Mouse (Mus musculus) forebrain, embryonic 14.5 days (tissue): ENCODE measurements around the gene Gm10401. TPM values are rescaled to one million over a fixed set of nuclear protein-coding genes. Genes with fewer than 3 reads are reported as not detected.

Source experiments
- ATAC-seq: fragments of 200-750 bp; cut with Nextera tagmentation; 2 replicates; pipeline ENCODE4 v1.8.0; 2017; ENCODE audit warnings: mild to moderate bottlenecking, moderate library complexity
- DNase-seq: peaks from one replicate; pipeline ENCODE4 v3.0.0-alpha.2; 2015; ENCODE audit warnings: low spot score
- H3K27ac ChIP-seq: fragments of 300-500 bp; sonication (generic); 2 replicates; pipeline ENCODE4 v1.5.1; 2014; ENCODE audit warnings: low read depth, mild to moderate bottlenecking, control low read depth, low read length, moderate library complexity
- H3K27me3 ChIP-seq: fragments of 300-500 bp; sonication (generic); replicated peaks from 2 replicates; pipeline ENCODE4 v1.6.1; 2014; ENCODE audit warnings: low read length, control low read depth, mixed read lengths; ENCODE audit not compliant: control insufficient read depth, insufficient read depth
- H3K36me3 ChIP-seq: fragments of 300-500 bp; sonication (generic); 2 replicates; pipeline ENCODE4 v1.6.1; 2014; ENCODE audit warnings: low read length, control low read depth; ENCODE audit not compliant: control insufficient read depth, insufficient read depth
- H3K4me1 ChIP-seq: fragments of 300-500 bp; sonication (generic); 2 replicates; pipeline ENCODE4 v1.6.1; 2014; ENCODE audit warnings: antibody characterized with exemption, low read length, control low read depth; ENCODE audit not compliant: control insufficient read depth, insufficient read depth
- H3K4me2 ChIP-seq: fragments of 300-500 bp; sonication (generic); 2 replicates; pipeline ENCODE4 v1.6.1; 2014; ENCODE audit warnings: mild to moderate bottlenecking, control low read depth, low read length
- H3K4me3 ChIP-seq: fragments of 300-500 bp; sonication (generic); 2 replicates; pipeline ENCODE4 v1.5.1; 2014; ENCODE audit warnings: low read depth, low read length, control low read depth
- H3K9ac ChIP-seq: fragments of 300-500 bp; sonication (generic); 2 replicates; pipeline ENCODE4 v1.6.1; 2014; ENCODE audit warnings: mild to moderate bottlenecking, low read length, control low read depth, moderate library complexity
- H3K9me3 ChIP-seq: fragments of 300-500 bp; sonication (generic); replicated peaks from 2 replicates; pipeline ENCODE4 v1.6.1; 2016; ENCODE audit warnings: low read length, control low read depth, mixed read lengths; ENCODE audit not compliant: control insufficient read depth
- WGBS: fragments of 180-500 bp; shearing (Covaris S2); extraction: QIAGEN DNeasy Blood & Tissue Kit; methylation state at CpG from one replicate; pipeline ENCODE4 v1.1.7; 2014; 5-methylcytosine and 5-hydroxymethylcytosine counted together
- polyA plus RNA-seq: library from polyadenylated mRNA; unstranded; fragments of >200 nt; fragmentation: Nextera tagmentation; extraction: Ambion mirVana; gene quantifications from 2 replicates; pipeline ENCODE4 v1.2.1, GENCODE M21; 2014

The Gm10401 gene
- 39.4 and 50.4 TPM in 2 replicates for polyA plus RNA-seq

- Histone ChIP-seq H3K36me3 (peaks cover 72% of the 10 kb centered on the region), H3K27me3 (no peaks in the 10 kb centered on the region), H3K9me3 (no peaks in the 10 kb centered on the region), H3K4me1 (no peaks in the 10 kb centered on the region), H3K4me3 (no peak within 1 kb of the TSS), H3K4me2 (no peak within 1 kb of the TSS), H3K9ac (no peak within 1 kb of the TSS), H3K27ac (no peak within 1 kb of the TSS)
- ATAC-seq (no peak), DNase-seq (no peak)
- WGBS: 96% methylated on average over 8 of the region's 8 CpGs
Measured at GRCm38 (mm10) chr5:115098195-115098594, at the start of gene Gm10401. Gm10401 (minus strand) TSS chr5:115098295.

- Histone ChIP-seq H3K4me2 (no peak overlapping the region), H3K27me3 (no peaks in the 10 kb centered on the region), H3K9ac (no peak overlapping the region), H3K4me1 (no peaks in the 10 kb centered on the region; the same call in none of the 2 replicates), H3K4me3 (no peak overlapping the region), H3K9me3 (no peaks in the 10 kb centered on the region), H3K27ac (no peak overlapping the region), H3K36me3 (peaks cover 60% of the 10 kb centered on the region)
- 96% methylated on average over 3 of the region's 3 CpGs for WGBS
- DNase-seq (no peak), ATAC-seq (no peak)
Measured at GRCm38 (mm10) chr5:115147388-115147787, 49.3 kb upstream of the Gm10401 start.

- Histone ChIP-seq H3K27ac (no peak overlapping the region), H3K27me3 (no peaks in the 10 kb centered on the region), H3K9ac (no peak overlapping the region), H3K4me2 (no peak overlapping the region), H3K4me3 (no peak overlapping the region), H3K36me3 (peaks cover 60% of the 10 kb centered on the region), H3K4me1 (no peaks in the 10 kb centered on the region; the same call in none of the 2 replicates), H3K9me3 (no peaks in the 10 kb centered on the region)
- DNase-seq: no peak
- ATAC-seq: no peak
Measured at GRCm38 (mm10) chr5:115146747-115147130, 48.6 kb upstream of the Gm10401 start.

- Histone ChIP-seq H3K9me3 (no peaks in the 10 kb centered on the region), H3K4me3 (no peak overlapping the region), H3K27ac (no peak overlapping the region), H3K9ac (no peak overlapping the region), H3K4me1 (no peaks in the 10 kb centered on the region; the same call in none of the 2 replicates), H3K36me3 (peaks cover 60% of the 10 kb centered on the region), H3K4me2 (no peak overlapping the region), H3K27me3 (no peaks in the 10 kb centered on the region)
- WGBS: 90% methylated on average over 6 of the region's 6 CpGs
- DNase-seq: no peak
- no peak for ATAC-seq
Measured at GRCm38 (mm10) chr5:115145976-115146746, 48.1 kb upstream of the Gm10401 start.

GRCm38 (mm10) chr5:115145253-115145968, 47.3 kb upstream of the Gm10401 start:
- H3K36me3 ChIP-seq: peaks cover 53% of the 10 kb centered on the region
- DNase-seq (no peak), ATAC-seq (no peak)
- no peak overlapping the region for H3K4me2 ChIP-seq
- H3K4me1 ChIP-seq: no peaks in the 10 kb centered on the region; the same call in none of the 2 replicates
- no peaks in the 10 kb centered on the region for H3K27me3 ChIP-seq
- H3K4me3 ChIP-seq: no peak overlapping the region
- no peak overlapping the region for H3K27ac ChIP-seq
- no peak overlapping the region for H3K9ac ChIP-seq
- no peaks in the 10 kb centered on the region for H3K9me3 ChIP-seq
- WGBS: 74% methylated on average over 11 of the region's 11 CpGs

- Histone ChIP-seq H3K36me3 (peaks cover 44% of the 10 kb centered on the region), H3K27me3 (no peaks in the 10 kb centered on the region), H3K27ac (no peak overlapping the region), H3K9ac (no peak overlapping the region), H3K9me3 (no peaks in the 10 kb centered on the region), H3K4me3 (no peak overlapping the region), H3K4me1 (no peaks in the 10 kb centered on the region; the same call in none of the 2 replicates), H3K4me2 (no peak overlapping the region)
- 72% methylated on average over 6 of the region's 6 CpGs for WGBS
- DNase-seq (no peak), ATAC-seq (no peak)
Measured at GRCm38 (mm10) chr5:115144471-115144870, 46.4 kb upstream of the Gm10401 start.

GRCm38 (mm10) chr5:115143552-115143951, 45.5 kb upstream of the Gm10401 start:
- H3K27me3 ChIP-seq: no peaks in the 10 kb centered on the region
- H3K4me1 ChIP-seq: no peaks in the 10 kb centered on the region; the same call in none of the 2 replicates
- no peaks in the 10 kb centered on the region for H3K9me3 ChIP-seq
- WGBS: 70% methylated on average over 10 of the region's 10 CpGs
- H3K4me2 ChIP-seq: no peak overlapping the region
- no peak overlapping the region for H3K4me3 ChIP-seq
- peak; percentile 58; the same call in 1 of the 2 replicates for ATAC-seq
- DNase-seq: peak; percentile 72
- peak overlapping the region; percentile 9; the same call in 1 of the 2 replicates for H3K9ac ChIP-seq
- no peak overlapping the region for H3K27ac ChIP-seq
- peaks cover 37% of the 10 kb centered on the region for H3K36me3 ChIP-seq

GRCm38 (mm10) chr5:115142166-115142697, 44.1 kb upstream of the Gm10401 start:
- Histone ChIP-seq H3K4me1 (no peaks in the 10 kb centered on the region; the same call in none of the 2 replicates), H3K27me3 (no peaks in the 10 kb centered on the region), H3K27ac (no peak overlapping the region), H3K9me3 (no peaks in the 10 kb centered on the region), H3K4me2 (no peak overlapping the region), H3K4me3 (no peak overlapping the region), H3K36me3 (peaks cover 24% of the 10 kb centered on the region), H3K9ac (no peak overlapping the region)
- no peak for DNase-seq
- ATAC-seq: no peak
- WGBS: 91% methylated on average over 9 of the region's 9 CpGs
